Mouse (Mus musculus) A20 (cell line): ENCODE measurements around the gene A530016L24Rik.
A peak's percentile ranks its signal among the peaks of the same experiment; 100 is the strongest.

Source experiments
- DNase-seq: peaks from one replicate; pipeline ENCODE4 v3.0.0-alpha.2; 2011; ENCODE audit warnings: low read depth, low spot score

A530016L24Rik gene

GRCm38 (mm10) chr12:112503003-112503771, 13.9 kb downstream of the A530016L24Rik start:
- DNase-seq: no peak

GRCm38 (mm10) chr12:112506267-112506666, 17.0 kb downstream of the A530016L24Rik start:
- DNase-seq: no peak

GRCm38 (mm10) chr12:112507264-112507663, 18.0 kb downstream of the A530016L24Rik start:
- no peak for DNase-seq

GRCm38 (mm10) chr12:112507984-112508383, 18.7 kb downstream of the A530016L24Rik start:
- DNase-seq: no peak

- no peak for DNase-seq
Measured at GRCm38 (mm10) chr12:112510365-112510732, 21.1 kb downstream of the A530016L24Rik start.

- no peak for DNase-seq
Measured at GRCm38 (mm10) chr12:112510733-112511372, 21.6 kb downstream of the A530016L24Rik start.

GRCm38 (mm10) chr12:112514897-112515296, 25.6 kb downstream of the A530016L24Rik start:
- no peak for DNase-seq

GRCm38 (mm10) chr12:112516697-112517337, 27.6 kb downstream of the A530016L24Rik start, which contains the start of gene Tmem179:
TSS of gene Tmem179 (minus strand) at chr12:112516747.
- no peak for DNase-seq

- no peak for DNase-seq
Measured at GRCm38 (mm10) chr12:112518105-112518504, 28.9 kb downstream of the A530016L24Rik start.

GRCm38 (mm10) chr12:112533758-112534157, 44.5 kb downstream of the A530016L24Rik start:
- DNase-seq: no peak

GRCm38 (mm10) chr12:112537233-112537632, 48.0 kb downstream of the A530016L24Rik start:
- DNase-seq: no peak

- DNase-seq: no peak
Measured at GRCm38 (mm10) chr12:112538356-112538755, 49.1 kb downstream of the A530016L24Rik start.

- DNase-seq: no peak
Measured at GRCm38 (mm10) chr12:112539466-112539965, 50.3 kb downstream of the A530016L24Rik start.

GRCm38 (mm10) chr12:112540321-112540720, 51.1 kb downstream of the A530016L24Rik start:
- DNase-seq: no peak

GRCm38 (mm10) chr12:112541483-112542091, 52.3 kb downstream of the A530016L24Rik start:
- DNase-seq: no peak

GRCm38 (mm10) chr12:112542257-112542919, 53.1 kb downstream of the A530016L24Rik start:
- DNase-seq: no peak

- DNase-seq: peak; percentile 73
Measured at GRCm38 (mm10) chr12:112542920-112543300, 53.7 kb downstream of the A530016L24Rik start.

GRCm38 (mm10) chr12:112543941-112544340, 54.7 kb downstream of the A530016L24Rik start:
- DNase-seq: no peak

- no peak for DNase-seq
Measured at GRCm38 (mm10) chr12:112544946-112545701, 55.9 kb downstream of the A530016L24Rik start.

- no peak for DNase-seq
Measured at GRCm38 (mm10) chr12:112546110-112546509, 56.9 kb downstream of the A530016L24Rik start.

- DNase-seq: no peak
Measured at GRCm38 (mm10) chr12:112549287-112549686, 60.0 kb downstream of the A530016L24Rik start.
